Mouse (Mus musculus): Measurements from ENCODE around the gene Celf2.

Gene Celf2

DNA sequence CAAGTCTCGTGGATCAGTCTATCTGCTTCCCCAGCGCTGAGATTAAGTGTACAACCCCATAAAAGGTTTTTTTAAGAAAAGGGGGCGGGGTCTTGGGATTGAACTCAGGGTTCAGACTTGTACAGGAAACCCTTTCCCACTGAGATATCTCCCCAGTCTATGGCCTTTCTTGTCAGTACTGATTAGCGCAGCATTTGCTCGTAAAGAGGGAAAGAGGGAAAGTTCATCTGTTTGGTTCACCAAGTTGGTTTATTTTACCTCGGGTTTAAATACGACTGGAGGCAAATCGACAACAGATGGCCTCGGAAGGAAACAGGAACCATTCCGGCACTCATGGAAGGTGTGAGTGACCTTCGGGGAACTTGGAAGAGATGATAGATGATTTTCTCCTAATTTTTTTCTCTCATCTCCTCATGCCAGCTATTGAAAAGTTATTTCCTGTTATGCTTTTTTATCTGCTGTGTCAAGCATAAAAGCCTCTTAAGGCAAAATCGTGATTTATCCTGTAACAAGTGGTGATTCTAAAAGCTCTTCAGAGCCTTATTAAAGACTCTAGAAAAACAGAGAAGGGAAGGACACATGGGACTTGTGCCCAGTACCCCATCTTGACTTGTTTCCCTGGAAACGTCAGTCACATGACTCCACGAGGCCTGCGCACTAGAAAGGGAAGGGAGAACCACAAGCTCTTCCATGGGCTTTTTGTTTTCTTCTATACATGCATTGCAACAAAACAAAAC lies 585.5 kb downstream of the Celf2 start:
- no peak for DNase-seq (ENCODE audit: low read depth, low spot score)

DNA sequence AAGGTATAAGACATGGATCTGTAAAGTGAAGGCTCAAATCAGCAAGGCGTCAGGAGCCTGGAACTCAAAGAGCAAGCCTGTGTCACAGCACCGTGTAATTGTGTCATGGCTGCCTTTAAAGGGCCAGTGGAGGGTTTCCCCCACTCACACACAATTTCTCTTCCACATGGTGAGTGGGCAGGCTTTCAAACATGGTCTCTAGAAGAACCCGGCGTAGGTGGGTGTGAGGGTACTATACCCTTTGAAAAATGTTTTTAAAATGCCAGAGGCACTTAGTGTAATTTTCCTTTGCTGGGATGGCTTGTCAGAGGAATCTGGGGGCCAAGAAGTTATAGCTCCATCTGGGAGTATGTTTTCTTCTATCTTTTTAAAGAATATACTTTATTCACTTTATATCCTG lies 594.0 kb downstream of the Celf2 start:
- no peak for DNase-seq (ENCODE audit: low read depth, low spot score)

DNA sequence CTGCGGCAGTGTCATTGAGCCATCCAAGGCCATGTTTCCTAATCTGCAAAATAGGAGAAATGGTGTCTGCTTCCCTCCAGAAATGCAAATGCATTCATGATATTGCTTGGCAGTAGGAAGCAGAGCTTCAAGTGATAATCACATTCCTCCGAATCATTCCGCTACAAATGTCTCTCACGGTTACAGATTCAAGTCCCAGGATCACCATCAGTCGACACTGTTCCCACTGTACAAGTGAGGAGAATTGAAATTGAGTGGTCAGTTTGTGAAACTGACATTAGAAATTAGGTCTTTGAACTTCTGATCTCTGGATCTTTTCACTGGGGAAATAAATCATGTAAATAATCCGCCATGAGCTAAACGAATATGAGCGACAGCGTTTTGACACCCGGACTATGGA lies 596.0 kb downstream of the Celf2 start:
- no peak for DNase-seq (ENCODE audit: low read depth, low spot score)

GRCm38 (mm10) chr2:6911932-6912331 lies 597.4 kb downstream of the Celf2 start:
- peak; percentile 6 for DNase-seq (ENCODE audit: low read depth, low spot score)

GRCm38 (mm10) chr2:6909921-6910320 lies 599.4 kb downstream of the Celf2 start:
- peak; percentile 13 for DNase-seq (ENCODE audit: low read depth, low spot score)

DNA sequence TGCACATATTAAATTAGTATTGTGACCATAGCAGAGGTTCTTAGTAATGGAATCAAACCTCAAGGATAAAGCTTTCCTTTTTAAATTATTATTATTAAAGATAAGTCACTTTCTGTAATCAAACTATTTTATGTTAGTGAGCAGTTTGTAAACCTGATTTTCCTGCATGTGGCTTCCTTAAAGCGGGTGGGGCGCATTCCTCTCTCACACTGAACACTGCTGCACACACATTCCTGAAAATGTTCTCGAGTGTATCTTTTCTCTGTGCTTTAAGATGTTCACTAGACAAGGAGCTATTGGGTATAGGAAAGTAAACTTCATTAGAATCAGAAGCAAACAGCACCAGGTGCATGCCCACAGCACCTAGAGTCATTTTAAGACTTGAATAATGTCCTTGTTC lies 605.0 kb downstream of the Celf2 start:
- peak; percentile 12 for DNase-seq (ENCODE audit: low read depth, low spot score)

DNA sequence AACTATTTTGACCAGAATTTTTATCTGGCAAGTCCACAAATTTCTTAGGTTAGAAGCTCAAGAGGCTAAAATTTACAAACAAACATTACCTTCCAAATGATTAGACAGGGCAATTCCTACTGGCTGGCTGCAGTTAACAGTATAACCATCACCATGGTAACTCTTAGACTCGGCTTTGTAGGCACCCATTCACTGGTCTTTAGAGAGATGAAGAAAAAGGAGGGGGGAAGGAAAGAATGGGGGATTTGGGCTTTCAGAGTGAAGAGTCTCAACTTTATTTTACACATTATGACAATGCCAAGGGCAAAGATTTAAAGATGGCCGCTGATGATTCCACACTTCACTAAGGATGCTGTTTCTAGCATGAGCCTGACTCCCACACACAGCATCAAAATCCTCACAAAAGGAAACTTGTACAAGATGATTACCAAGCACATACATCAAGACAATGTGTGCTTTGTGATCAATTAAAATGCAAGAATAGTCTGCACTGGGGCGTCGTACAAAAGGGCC lies 606.1 kb downstream of the Celf2 start:
- no peak for DNase-seq (ENCODE audit: low read depth, low spot score)

GRCm38 (mm10) chr2:6896896-6897295 lies 612.5 kb downstream of the Celf2 start:
- DNase-seq (ENCODE audit: low read depth, low spot score): no peak

GRCm38 (mm10) chr2:6893597-6893996 lies 615.8 kb downstream of the Celf2 start:
- no peak for DNase-seq (ENCODE audit: low read depth, low spot score)

GRCm38 (mm10) chr2:6893095-6893494 lies 616.3 kb downstream of the Celf2 start:
- DNase-seq (ENCODE audit: low read depth, low spot score): no peak

DNA sequence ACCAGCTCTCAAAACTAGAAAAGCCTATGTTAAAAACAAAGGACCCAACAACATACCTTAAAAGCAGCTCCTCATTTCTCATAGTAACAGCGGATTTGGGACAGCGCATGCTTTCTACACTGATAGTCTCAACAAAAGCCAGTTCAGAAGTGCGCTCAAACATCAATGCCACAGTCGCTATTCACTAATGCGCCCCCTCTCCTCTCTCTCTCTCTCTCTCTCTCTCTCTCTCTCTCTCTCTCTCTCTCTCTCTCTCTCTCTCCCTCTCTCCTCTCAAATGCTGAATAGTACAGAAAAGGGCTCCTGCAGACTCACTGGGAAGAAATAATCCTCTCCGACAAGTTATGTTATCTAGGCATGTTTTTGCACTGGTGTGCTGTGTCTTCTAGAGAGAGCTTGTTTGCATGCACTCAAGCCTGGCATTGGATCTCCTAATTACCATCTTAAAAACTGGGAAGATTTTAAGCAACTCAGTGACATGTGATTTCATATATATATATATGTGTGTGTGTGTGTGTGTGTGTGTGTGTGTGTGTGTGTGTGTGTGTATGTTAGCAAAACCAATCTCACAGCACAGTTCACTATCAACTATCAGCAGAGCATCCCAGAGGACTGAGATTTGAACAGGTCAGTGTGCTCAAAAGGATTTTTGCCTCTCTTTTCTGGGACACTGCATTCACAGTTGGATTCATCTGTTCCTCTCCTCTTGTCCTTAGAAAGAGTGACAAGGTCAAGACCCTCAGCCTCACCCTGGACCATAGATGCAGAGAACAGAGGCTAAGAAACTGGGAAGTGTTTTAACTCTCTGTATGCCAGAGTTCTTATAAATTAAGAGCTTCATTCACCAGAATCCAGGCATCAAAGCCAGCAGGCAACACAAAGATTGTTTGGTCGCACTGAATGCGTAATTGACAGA lies 624.3 kb downstream of the Celf2 start:
- no peak for DNase-seq (ENCODE audit: low read depth, low spot score)

DNA sequence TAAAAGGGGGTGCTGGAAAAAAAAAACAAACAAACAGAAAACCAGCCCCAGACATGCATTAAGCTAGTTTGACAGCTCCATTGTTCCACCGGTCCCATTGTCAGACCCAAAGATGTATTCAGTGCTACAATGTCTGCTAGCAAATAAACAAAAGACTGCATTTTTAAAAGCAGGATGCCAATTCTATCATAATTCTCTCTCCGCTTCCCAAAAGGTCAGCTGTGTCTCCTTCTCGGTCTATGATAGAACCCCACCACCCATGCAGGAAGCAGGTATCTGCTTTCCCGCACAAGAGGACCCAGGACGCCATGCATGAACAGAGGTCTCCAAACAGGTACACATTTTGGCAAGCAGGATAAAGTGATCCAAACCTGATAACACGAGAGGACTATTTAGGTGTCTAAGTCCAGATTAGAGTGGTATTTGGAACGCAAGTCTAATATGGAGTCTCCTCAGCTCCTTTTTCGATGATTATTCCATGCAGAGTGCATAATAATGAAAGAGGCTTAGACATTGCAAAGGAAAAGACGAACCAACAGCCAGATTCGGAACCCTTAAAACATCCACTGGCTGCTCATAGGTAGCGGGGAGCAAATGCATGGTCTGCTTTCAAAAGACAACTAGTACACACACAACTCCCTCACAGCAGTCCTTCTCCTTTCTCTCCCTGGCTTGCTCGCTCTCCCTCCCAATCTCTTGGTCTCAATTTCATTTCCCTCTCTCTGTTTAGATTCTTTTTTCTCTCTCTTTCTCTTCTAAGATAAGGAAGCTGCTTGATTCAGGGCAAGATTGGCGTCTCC lies 625.2 kb downstream of the Celf2 start:
- DNase-seq (ENCODE audit: low read depth, low spot score): no peak

DNA sequence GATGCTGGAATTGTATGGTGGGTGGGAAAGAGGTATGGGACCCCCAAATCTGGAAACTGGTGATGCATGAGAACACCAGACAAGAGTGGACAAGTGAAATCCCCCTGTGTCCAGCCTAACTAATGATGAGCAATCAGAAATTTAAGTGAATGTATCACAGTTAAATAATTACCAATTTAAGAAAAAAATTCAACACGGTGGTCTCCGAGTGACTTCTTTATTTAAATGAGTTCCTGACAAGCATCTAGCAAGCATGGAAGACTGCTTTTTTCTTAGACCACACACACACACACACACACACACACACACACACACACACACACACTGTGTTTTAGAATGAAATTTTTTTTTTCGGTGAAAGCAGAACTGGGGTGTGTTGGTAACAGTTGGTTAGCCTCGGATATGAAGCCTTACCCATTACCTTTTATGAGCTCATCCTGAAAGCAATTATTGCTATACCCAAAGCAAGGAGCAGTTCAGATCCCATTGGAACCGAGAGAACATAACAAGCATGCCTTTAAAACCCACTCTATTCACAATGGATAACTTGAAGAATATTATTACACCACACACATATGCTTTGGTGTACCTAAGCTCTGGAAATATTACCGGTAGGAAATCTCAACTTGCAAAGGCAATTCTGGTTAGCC lies 627.0 kb downstream of the Celf2 start:
- DNase-seq (ENCODE audit: low read depth, low spot score): no peak

DNA sequence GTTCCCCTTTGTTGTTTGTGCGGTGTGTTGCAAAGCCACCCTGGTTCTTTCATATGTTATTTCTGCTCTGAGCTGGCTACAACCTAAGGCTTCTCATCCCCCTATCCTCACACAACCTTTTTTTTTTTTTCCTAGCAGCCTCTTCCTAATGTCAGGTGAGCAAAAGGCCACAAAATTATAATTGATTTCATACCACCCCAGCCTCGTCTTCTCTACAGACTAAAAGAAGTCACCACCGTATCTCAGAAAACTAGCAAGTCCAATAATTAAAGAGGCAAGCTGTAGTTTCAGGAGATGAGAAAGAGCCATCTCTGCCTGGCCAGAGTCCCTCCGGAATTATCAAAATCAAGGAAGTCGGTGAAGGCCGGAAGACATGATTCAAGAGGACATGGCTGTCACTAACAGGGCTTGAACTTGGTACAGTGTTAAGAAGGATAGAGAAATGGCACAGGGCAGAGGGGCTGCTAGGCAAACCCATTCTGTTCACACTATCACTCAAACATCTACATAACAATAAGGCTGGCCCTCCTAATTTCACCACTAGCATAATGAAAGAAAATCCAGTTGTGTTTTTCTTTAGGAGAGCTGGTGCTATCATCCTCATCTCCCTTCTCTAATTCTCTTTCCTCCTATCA lies 628.3 kb downstream of the Celf2 start:
- no peak for DNase-seq (ENCODE audit: low read depth, low spot score)

GRCm38 (mm10) chr2:6877094-6877493 lies 632.3 kb downstream of the Celf2 start:
- no peak for DNase-seq (ENCODE audit: low read depth, low spot score)

GRCm38 (mm10) chr2:6876547-6876946 lies 632.8 kb downstream of the Celf2 start:
- no peak for DNase-seq (ENCODE audit: low read depth, low spot score)

DNA sequence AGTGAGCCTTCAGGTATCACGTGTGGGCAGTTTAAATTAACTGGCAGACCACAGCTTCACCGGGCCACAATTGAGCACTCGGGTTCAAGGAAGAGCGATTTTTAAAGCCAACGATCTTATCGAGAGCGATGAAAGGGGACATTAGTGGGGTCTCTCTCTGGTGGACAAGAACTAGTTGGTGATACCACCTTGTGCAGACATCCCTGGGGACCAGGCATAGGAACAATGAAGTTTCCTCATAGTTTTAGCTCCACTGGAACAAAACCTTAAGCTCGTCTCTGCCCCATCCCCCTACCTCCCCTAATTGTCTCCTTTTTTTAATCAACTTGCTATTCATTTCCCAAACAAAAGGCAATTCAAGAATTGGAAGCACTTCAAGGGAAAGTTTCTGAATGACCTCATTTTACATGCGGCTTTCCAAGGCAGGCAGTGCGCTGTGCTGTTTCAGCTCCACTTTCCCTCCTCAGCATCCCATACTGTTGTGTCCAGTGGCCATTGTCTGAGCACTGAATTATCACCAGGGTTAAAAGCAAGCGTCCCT lies 634.2 kb downstream of the Celf2 start:
- peak; percentile 24 for DNase-seq (ENCODE audit: low read depth, low spot score)

GRCm38 (mm10) chr2:6874266-6874955 lies 635.0 kb downstream of the Celf2 start:
- no peak for DNase-seq (ENCODE audit: low read depth, low spot score)

DNA sequence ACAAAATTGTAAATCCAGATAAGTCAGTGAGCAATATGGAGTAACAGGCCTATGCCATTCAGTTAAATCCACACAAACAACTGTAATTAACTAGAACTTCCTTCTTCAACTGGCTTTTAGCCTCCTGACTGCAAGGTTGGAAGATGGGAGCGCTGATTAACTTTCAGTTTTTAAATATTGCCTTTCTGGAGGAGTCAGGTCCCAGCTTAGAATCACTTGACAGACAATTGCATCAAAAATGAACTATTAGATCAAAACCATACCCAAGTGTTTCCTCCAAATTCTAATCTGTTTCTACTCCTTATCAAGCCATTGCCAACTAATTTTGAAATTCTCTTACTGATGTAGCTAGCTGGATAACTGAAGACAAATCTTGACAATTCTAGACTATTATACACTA lies 635.7 kb downstream of the Celf2 start:
- no peak for DNase-seq (ENCODE audit: low read depth, low spot score)

DNA sequence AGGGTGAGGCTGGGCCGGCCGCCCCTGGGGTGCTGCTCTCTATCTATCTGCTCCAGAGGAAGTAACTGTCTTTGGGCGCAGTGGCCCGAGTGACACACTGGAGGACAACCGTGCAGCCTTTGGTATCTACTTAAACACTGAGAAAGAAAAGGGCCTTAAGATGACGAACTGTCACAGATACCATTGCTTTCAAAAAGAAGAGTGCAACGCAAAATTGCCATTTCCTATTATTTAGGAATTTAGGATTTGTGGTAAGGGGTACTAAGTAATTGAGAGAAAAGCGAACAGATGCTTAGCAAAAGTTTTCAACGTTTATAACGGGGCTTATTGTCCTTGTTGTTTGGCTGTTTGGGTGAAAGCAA lies 636.5 kb downstream of the Celf2 start:
- DNase-seq (ENCODE audit: low read depth, low spot score): no peak
